Mouse (Mus musculus) liver, embryonic 14.5 days (tissue): ENCODE results near the gene Zc3hav1l. TPM values are rescaled to one million over a fixed set of nuclear protein-coding genes. Genes with fewer than 3 reads are reported as not detected.

Experiments used
- ATAC-seq: fragments of 200-750 bp; cut with Nextera tagmentation; 2 replicates; pipeline ENCODE4 v1.8.0; 2017; ENCODE audit warnings: moderate number of reproducible peaks, mild to moderate bottlenecking, moderate library complexity; ENCODE audit not compliant: insufficient read depth
- DNase-seq, 3 experiments: peaks; one replicate each; pipeline ENCODE4 v3.0.0-alpha.2; 2012 to 2013; ENCODE audit warnings: low read depth in 3 of 3, low spot score in 3 of 3
- H3K27ac ChIP-seq: fragments of 300-500 bp; sonication (generic); 2 replicates; pipeline ENCODE4 v1.5.1; 2014; ENCODE audit warnings: moderate library complexity, mild to moderate bottlenecking, control low read depth, inconsistent platforms
- H3K27me3 ChIP-seq: fragments of 300-500 bp; sonication (generic); 2 replicates; pipeline ENCODE4 v1.6.1; 2014; ENCODE audit warnings: mild to moderate bottlenecking, low read length, moderate library complexity; ENCODE audit not compliant: control insufficient read depth, insufficient read depth
- H3K36me3 ChIP-seq: fragments of 300-500 bp; sonication (generic); replicated peaks from 2 replicates; pipeline ENCODE4 v1.6.1; 2014; ENCODE audit warnings: low read depth; ENCODE audit not compliant: control insufficient read depth, insufficient read depth
- H3K4me1 ChIP-seq, 2 experiments: fragments of 200-500 bp in 1 of 2; fragments of 300-500 bp in 1 of 2; sonication (generic) in 1 of 2; replicated peaks; 2 replicates each; pipeline ENCODE4 v1.6.1; 2012 to 2014; ENCODE audit warnings: antibody characterized with exemption in 1 of 2, inconsistent platforms in 1 of 2, low read length in 1 of 2; ENCODE audit not compliant: control insufficient read depth in 2 of 2, insufficient read depth in 2 of 2
- H3K4me2 ChIP-seq: fragments of 300-500 bp; sonication (generic); 2 replicates; pipeline ENCODE4 v1.6.1; 2014; ENCODE audit warnings: low read depth, mild to moderate bottlenecking, control low read depth, moderate library complexity
- H3K4me3 ChIP-seq, 2 experiments: fragments of 200-500 bp in 1 of 2; fragments of 300-500 bp in 1 of 2; sonication (generic) in 1 of 2; 2 replicates each; pipeline ENCODE4 v1.5.1; 2012 to 2014; ENCODE audit warnings: low read depth in 2 of 2, low read length in 2 of 2, mild to moderate bottlenecking in 2 of 2, control low read depth in 1 of 2, inconsistent platforms in 1 of 2, moderate library complexity in 1 of 2; ENCODE audit not compliant: insufficient read depth in 1 of 2
- H3K9ac ChIP-seq: fragments of 300-500 bp; sonication (generic); replicated peaks from 2 replicates; pipeline ENCODE4 v1.6.1; 2014; ENCODE audit warnings: mild to moderate bottlenecking, control low read depth, moderate library complexity
- H3K9me3 ChIP-seq: fragments of 300-500 bp; sonication (generic); 2 replicates; pipeline ENCODE4 v1.6.1; 2016; ENCODE audit warnings: low read length, mixed read lengths; ENCODE audit not compliant: control insufficient read depth
- CTCF ChIP-seq: IDR thresholded peaks from 2 replicates; pipeline ENCODE4 v1.5.1; 2016; ENCODE audit warnings: antibody characterized with exemption, low read depth, control low read depth
- EP300 ChIP-seq: IDR thresholded peaks from 2 replicates; pipeline ENCODE4 v1.6.1; 2016; ENCODE audit warnings: antibody characterized with exemption, low read depth
- WGBS: fragments of 180-500 bp; shearing (Covaris S2); extraction: QIAGEN DNeasy Blood & Tissue Kit; methylation state at CpG from one replicate; pipeline ENCODE4 v1.1.7; 2014; ENCODE audit not compliant: insufficient replicate concordance; 5-methylcytosine and 5-hydroxymethylcytosine counted together
- polyA plus RNA-seq, 2 experiments: library from polyadenylated mRNA; depleted of rRNA in 1 of 2; stranded (reverse) in 1 of 2; unstranded in 1 of 2; fragments of >200 nt; fragmentation: Nextera tagmentation in 1 of 2; extraction: Ambion mirVana in 1 of 2; gene quantifications; 2 replicates each; pipeline versions ENCODE4 v1.2.1 to v1.2.3; 2012 to 2014

Gene Zc3hav1l
- polyA plus RNA-seq (2012; rRNA removed) (3.9 and 4.7 TPM in 2 replicates), polyA plus RNA-seq (2014; fragmentation: Nextera tagmentation; extraction: Ambion mirVana) (1.4 and 1.8 TPM in 2 replicates)

- Histone ChIP-seq H3K4me1 (peaks cover 0 to 14% of the 10 kb centered on the region in 2 experiments; a peak in 3 of 4 replicates), H3K4me3 (peak within 1 kb of the TSS; percentile 81 to 87), H3K36me3 (peaks cover 7% of the 10 kb centered on the region), H3K4me2 (peak within 1 kb of the TSS; percentile 79), H3K27ac (peak within 1 kb of the TSS; percentile 19; the same call in 1 of the 2 replicates), H3K9ac (peak within 1 kb of the TSS; percentile 82), H3K9me3 (no peaks in the 10 kb centered on the region), H3K27me3 (no peaks in the 10 kb centered on the region)
- DNase-seq, result peak in 2 of 3 experiments; percentile 35 to 38
- TF ChIP-seq CTCF, result no peak
- no peak for TF ChIP-seq EP300
- WGBS, result under 1% methylated on average over 57 of the region's 70 CpGs
- peak; percentile 92 for ATAC-seq
Measured at GRCm38 (mm10) chr6:38298761-38299401, at the start of gene Zc3hav1l. Gene Zc3hav1l (minus strand): TSS chr6:38299259.

- H3K27ac ChIP-seq, result peak overlapping the region; percentile 100
- no peak for ATAC-seq
- peaks cover 46% of the 10 kb centered on the region for H3K36me3 ChIP-seq
- no peak overlapping the region for H3K4me3 ChIP-seq
- no peaks in the 10 kb centered on the region for H3K9me3 ChIP-seq
- 45% methylated on average over 5 of the region's 5 CpGs for WGBS
- H3K4me2 ChIP-seq, result peak overlapping the region; percentile 35
- DNase-seq, result no peak
- TF ChIP-seq EP300 (no peak), CTCF (no peak)
- H3K9ac ChIP-seq, result peak overlapping the region; percentile 10; the same call in 1 of the 2 replicates
- H3K4me1 ChIP-seq, result peaks cover 72 to 74% of the 10 kb centered on the region in 2 experiments
- H3K27me3 ChIP-seq, result no peaks in the 10 kb centered on the region
Measured at GRCm38 (mm10) chr6:38347875-38348274, 48.8 kb upstream of the Zc3hav1l start.

GRCm38 (mm10) chr6:38345796-38346195 lies 46.7 kb upstream of the Zc3hav1l start:
- H3K9me3 ChIP-seq, result no peaks in the 10 kb centered on the region
- DNase-seq (peak; percentile 86 to 90 (median 89)), ATAC-seq (peak; percentile 68)
- TF ChIP-seq EP300 (peak; percentile 46), CTCF (peak; percentile 28; the same call in 1 of the 2 replicates)
- no peaks in the 10 kb centered on the region for H3K27me3 ChIP-seq
- 5% methylated on average over 7 of the region's 7 CpGs for WGBS
- H3K4me3 ChIP-seq, result peak overlapping the region; percentile 46 to 54
- H3K27ac ChIP-seq, result peak overlapping the region; percentile 100
- peaks cover 35% of the 10 kb centered on the region for H3K36me3 ChIP-seq
- H3K4me2 ChIP-seq, result peak overlapping the region; percentile 100
- peak overlapping the region; percentile 90 for H3K9ac ChIP-seq
- peaks cover 77 to 81% of the 10 kb centered on the region in 2 experiments for H3K4me1 ChIP-seq

- no peaks in the 10 kb centered on the region for H3K9me3 ChIP-seq
- peak overlapping the region; percentile 90 for H3K9ac ChIP-seq
Measured at GRCm38 (mm10) chr6:38344006-38344670, 45.1 kb upstream of the Zc3hav1l start.

GRCm38 (mm10) chr6:38343581-38343980 lies 44.5 kb upstream of the Zc3hav1l start:
- H3K36me3 ChIP-seq, result peaks cover 36% of the 10 kb centered on the region
- 21% methylated on average over 3 of the region's 3 CpGs for WGBS
- H3K4me1 ChIP-seq, result peaks cover 69 to 79% of the 10 kb centered on the region in 2 experiments
- H3K9me3 ChIP-seq, result no peaks in the 10 kb centered on the region
- no peaks in the 10 kb centered on the region for H3K27me3 ChIP-seq
- peak overlapping the region; percentile 33 to 67 for H3K4me3 ChIP-seq
- DNase-seq (no peak), ATAC-seq (no peak)
- peak overlapping the region; percentile 90 for H3K9ac ChIP-seq
- H3K27ac ChIP-seq, result peak overlapping the region; percentile 100
- TF ChIP-seq EP300 (no peak), CTCF (no peak)
- H3K4me2 ChIP-seq, result peak overlapping the region; percentile 100

More at GRCm38 (mm10) chr6:38344006-38344670, 45.1 kb upstream of the Zc3hav1l start:
- no peak for ATAC-seq
- Histone ChIP-seq H3K27ac (peak overlapping the region; percentile 100), H3K4me3 (peak overlapping the region; percentile 33 to 67; a peak in 3 of 4 replicates), H3K27me3 (no peaks in the 10 kb centered on the region), H3K4me1 (peaks cover 71 to 84% of the 10 kb centered on the region in 2 experiments), H3K4me2 (peak overlapping the region; percentile 100), H3K36me3 (peaks cover 34% of the 10 kb centered on the region)
- TF ChIP-seq EP300 (no peak), CTCF (no peak)
- 56% methylated on average over 7 of the region's 7 CpGs for WGBS
- no peak for DNase-seq
